Mouse (Mus musculus) urinary bladder, postnatal 36 days (tissue): ENCODE data around the gene Piezo1.
A peak's percentile ranks its signal among the peaks of the same experiment; 100 is the strongest.
"Not testable (repeated sequence)": the region's sequence is repeated elsewhere in the genome, so short reads cannot be mapped to it uniquely, and the experiment has no call there.

Experiments used
- DNase-seq, 2 experiments: peaks; one replicate each; pipeline ENCODE4 v3.0.0; 2022; ENCODE audit warnings: low spot score in 2 of 2, mixed read lengths in 1 of 2

Piezo1 gene

DNA sequence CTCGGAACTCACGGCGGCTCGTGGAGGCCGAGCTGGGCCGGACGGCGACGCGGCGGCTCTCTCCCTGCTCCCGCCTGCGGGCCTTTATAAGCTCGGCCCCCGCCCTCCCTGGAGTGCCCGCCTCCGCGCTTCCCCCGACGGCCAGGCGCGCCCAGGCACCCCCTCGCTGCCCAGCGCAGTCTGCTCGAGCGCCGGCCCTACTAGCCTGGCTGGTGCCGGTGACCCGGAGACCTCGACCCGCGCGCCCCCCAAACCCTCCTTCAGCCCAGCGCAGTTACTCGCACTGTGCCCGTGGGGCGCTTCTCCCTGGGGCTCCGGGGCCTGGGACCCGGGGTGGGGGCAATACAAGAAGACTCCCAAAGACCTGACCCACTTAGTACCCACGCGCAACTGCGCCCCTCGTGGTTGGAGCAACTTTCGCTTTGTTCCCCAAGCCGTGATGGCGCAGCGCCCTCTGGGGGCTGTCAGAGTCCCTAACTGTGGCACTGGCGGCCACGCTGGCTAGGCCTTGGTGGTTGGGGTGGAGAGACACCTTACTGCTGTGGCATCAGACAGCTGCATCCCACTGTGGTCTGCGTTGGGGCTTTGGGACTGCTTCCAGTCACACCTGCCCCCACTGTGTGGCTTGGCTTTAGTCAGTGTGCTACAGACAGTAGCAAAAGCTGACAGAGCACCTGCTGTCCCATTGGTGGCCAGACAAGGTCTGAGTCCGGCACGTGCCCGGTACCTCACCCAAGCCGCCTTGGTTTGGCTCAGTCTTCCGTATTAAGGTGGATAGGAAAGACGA lies at the start of gene Piezo1:
Gene Piezo1 (minus strand): TSS at position 65 of the 787 bp plus-strand sequence.
- peak; percentile 94 for DNase-seq

DNA sequence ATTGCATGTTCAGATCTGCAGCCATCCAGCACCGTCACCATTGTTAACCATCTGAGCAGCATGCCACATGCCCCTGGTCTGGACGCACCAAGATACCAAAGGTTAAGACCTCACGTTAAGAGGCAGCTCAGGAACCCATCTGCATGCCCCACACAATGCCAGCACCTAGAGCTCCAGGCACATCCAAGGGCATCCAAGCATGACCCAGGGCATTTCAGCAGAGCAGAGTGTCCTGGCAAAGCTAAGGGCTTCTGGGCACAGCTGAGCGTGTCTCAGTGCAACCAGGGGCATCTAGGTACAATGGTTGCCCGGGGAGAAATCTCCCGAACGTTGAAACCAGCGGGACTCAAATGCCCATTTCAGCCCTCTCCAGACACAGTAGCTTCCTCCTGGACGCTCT lies 49.5 kb upstream of the Piezo1 start:
- DNase-seq: no peak

DNA sequence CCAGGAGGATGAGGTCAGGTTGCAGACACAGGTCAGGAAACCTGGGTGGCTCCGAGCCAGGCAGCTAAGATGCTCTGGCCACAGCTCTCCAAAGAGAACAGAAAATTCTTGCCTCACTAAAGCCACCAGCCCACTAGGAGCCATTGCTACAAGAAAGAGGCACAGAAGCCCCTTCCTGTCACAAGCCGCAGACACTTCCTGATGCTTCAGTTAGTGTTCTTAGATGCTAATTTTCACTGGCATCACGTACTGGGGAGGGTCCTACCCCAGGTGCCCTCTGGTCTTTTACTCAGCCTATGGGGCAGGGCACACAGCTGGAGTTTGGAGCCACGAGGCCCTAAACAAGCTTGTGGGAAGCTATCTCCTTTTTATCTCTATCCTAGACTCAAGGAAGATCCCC lies 44.9 kb upstream of the Piezo1 start:
- no peak for DNase-seq

DNA sequence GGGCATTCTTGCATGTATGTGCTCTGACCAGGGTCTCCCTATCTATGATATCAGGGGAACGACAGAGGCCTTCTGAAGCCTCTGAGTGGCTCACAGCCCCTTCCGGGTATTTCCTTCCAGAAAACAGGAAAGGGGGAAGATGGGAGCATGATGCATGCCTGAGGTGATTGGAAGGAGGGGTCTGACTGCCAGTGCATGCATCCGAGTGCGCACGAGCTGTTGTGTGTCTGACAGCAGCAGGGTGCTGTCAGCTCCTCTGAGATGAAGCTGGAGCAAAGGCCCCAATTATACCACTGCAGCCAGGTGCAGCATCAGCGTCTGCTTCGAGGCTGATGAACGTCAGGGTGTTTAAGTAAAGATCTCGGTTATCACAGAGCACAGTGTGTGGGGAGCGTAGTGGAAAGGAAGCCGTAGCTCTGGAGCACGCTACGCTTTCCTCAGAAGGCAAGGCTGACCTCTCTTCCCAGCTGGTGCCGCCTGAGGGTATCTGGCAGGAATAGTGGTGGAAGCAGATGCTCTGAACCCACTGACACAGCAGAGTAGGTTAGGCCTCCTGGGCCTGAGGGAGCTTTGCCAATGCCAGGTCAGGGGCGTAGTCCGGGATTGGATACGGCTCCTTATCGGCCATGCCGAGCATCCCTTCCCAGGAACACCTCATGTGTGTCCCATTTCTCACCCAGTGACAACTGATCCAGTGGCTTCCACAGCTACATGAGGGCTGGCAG lies 42.8 kb upstream of the Piezo1 start:
- no peak for DNase-seq

DNA sequence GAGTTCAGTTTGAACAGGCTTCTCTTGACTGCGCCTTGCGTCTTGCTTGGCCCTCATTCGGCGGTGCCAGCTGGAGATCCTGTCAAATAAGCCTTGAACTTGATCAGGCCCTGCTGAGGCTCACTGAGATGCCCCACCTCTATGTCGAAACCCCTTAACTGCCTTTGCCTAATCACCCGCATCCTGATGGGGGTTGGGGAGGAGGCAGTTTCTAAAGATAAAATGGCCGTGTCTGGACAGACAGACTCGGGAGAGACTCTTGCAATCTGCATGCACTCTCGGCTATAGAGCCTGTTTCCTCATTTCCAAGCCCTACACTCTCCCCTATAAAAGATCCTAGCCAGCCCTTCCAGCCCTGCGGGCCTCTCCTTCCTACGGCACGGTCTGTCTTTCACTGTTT lies 42.1 kb upstream of the Piezo1 start:
- DNase-seq: no peak

DNA sequence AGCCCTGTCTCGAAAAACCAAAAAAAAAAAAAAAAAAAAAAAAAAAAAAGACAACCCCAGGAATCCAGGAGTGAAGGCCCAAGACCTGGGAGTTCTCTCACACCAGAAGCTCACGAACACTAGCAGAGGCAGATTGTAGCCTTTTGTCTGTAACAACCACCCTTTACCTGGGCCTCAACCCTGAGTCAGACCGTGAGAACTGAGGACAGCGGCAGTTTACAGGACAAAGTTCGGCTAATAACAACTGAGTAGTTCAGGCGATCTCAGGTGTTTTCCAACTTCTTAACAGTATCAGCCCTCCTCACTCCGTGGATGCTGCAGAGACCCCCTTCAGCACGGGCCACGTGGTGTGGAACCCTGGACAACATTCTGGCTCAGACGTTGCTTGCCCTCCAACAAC lies 35.6 kb upstream of the Piezo1 start:
- no peak for DNase-seq

DNA sequence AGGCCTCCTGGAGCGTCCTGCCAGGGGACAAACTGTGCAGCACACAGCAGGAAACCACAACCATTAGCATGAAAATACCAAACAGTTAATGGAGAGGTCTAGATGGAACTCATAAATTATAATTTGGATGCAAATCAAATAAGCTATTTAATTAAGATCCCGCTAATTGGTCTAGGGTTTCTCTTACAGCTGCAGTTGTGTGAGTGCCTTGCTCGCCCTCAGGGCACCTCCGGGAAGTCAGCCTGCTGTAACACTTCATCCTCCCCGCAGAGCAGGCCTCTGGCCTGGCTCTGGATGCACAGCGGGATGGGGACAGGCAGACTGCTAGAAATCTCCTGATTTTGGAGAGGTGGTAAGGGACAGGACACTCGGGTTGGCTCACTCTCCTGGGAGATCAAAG lies 35.0 kb upstream of the Piezo1 start:
- DNase-seq: no peak

DNA sequence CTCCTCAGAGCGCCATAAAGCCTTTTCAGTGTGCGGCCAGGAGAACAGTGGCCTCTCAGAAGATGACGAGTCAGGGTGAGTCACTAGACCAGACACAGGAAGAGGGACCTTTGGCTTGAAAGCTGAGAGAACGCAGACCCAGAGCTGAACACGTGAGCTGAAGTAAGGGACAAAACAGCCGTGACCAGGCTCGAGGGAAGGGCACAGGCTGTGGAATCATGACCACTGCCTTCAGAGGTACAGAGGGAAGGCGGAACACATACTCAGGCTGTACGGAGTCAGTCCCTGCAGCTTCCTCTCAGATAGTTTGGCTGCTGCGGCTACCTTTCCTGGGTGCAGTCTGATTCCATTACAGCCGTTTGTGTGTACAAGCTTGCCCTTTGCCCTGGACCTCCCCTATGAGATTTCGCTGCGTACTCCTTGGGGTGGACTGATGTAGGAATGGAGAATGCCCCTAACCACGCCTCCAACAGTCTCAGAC lies 34.3 kb upstream of the Piezo1 start:
- DNase-seq: no peak

DNA sequence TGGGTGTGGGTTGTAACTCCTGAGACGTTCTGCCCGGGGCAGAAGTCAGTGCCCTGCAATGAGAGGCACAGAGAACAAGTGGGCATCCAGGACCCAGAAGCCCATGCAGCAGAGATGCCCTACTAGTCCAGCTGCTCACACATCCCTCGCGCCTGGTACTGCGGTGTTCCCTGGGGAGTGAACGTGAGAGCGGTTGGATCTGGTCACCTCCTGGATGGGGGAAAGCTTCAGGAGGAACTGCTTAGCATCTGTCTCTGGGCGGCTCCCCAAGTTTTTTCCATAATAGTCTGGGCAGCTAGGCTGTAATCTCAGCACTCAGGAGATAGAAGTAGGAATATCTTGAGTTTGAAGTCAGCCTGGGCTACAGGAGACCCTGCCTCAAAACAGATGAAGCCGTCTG lies 33.9 kb upstream of the Piezo1 start:
- no peak for DNase-seq

DNA sequence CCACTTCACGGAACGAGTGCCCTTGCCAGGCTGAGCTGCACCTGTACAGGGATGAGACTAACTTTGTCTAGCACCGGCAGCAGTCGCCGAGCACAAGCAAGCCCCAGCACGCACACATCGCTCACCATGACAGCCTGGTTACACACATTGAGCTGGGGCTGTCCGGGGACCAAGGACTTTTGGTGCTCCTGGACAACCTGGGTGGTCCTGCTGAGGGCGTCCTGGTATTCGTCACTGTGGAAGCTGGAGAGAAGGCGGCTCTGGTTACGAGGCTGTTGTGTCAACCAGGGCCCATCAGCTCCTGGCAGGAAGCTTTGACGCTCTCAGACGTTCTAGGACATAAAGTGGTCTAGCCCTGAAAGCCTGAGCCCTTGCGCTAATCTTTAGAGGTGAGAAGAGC lies 29.8 kb upstream of the Piezo1 start:
- no peak for DNase-seq

DNA sequence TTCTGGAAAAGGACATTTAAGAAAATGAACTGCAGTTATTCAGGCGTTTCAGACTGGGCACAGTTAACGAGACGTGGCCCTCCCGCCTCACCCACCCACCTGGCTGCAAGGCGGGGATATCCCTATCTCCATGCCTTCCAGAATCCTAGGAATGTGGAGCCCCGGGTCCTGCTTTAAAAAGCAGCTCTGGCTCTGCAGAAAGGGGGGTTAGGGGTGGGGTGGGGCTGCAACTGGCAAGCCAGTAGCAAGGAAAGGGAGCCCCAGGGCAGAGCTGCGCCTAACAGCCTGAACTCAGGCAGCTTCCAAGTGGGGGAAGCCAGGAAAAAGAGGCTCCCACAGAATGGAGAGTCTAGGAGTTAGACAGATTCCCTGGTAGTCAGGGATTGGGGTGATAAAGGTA lies 28.1 kb upstream of the Piezo1 start:
- no peak for DNase-seq

DNA sequence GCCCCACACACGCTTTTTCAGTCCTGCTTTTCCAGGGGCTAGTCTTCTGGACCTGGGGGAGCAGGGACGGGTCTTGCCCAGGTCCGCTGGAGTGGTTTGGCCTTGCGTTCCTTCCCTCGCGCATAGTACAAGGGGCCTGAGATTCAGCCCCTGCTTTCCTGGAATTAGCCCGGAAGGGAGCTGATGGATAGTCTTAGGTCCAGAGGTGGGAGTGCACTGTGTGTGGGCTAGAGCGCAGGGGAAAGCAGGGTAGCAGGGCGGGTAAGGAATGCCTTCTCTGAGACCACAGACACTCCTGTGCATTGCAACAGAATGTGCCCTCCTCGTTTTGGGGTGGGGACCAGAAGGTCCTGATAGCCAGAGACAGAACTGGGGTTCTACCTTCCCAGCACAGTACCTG lies 26.0 kb upstream of the Piezo1 start:
- DNase-seq: no peak

DNA sequence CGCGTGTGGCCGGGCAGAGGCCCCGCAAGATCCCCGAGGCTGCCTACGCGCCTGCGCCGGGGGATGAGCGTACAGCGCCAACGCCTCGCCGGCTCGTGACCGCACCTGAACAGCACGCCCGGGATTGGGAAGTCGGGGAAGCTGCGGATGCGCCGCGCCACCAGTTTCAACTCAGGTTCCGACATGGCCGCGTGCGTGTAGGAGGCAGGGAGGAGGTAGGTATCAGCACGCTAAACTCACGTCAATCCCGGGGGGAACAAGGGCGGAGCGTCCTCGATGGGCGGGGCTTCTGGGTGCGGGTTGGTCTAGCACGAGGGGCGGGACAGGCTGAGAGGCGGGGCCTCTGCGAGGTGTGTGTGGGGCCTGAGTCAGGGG lies 25.5 kb upstream of the Piezo1 start, which contains the start of gene Aprt:
Gene Aprt (minus strand): TSS at position 262 of the 375 bp plus-strand sequence.
- DNase-seq: peak; percentile 96 to 97

DNA sequence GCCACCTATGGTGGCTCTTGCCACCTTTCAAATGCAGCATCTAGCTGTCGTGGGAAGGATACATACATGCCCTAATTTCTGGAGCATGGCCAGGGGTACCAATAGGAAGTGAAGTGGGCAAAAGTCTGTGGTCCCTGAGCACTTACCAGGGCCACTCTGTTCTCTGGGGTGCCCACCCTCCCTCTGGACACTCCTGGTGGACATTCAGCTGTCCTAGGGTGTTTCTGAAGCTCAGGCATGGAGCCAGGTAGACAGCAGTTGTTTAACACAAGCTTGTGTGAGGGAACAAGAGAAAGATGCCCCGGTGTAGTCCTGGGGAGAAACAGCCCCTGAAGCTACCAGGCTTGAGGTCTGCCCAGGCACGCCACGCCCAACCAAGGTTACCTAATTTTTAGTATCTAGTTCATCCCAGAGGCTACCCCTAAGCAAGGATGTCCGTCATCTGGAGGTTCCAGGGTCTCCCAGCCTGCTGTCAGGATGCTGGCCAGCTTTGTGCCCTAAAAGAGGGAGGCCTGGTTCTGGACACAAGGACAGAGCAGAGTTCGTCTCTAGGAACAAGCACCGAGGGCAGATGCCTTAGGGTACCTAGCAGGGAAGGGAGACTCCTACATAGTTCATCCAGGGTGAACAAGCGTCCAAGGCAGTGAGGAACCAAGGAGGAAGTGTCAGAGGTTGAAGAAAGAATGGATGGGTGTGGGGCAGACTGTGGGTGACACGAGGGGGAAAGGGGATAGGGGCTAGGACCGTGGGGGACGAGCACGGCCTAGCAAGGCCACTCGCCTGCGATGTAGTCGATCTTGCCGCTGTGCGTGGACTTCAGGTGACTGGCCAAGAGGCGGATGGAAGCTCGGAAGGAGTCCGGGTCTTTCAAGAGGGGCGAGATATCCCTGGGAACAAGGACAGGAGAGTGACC lies 24.9 kb upstream of the Piezo1 start:
- no peak for DNase-seq

DNA sequence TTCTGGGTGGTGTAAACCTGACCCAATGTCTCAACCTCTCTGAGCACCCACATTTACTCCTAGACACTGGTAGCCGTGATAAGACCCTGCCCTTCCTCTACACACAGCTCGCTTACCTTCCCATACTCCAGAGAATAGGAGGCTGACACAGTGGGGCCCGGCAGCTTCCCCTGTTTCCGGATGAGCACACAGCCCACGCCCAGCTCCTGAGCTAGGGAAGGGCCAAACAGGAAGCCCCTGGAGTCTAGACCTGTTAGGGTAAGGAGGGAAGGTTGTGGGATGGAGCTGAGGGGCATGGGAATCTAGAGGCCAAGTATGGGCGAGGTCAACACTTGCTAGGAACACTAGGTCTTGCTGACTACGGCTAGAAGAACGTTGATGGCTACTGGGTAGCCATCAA lies 24.2 kb upstream of the Piezo1 start:
- DNase-seq: no peak

DNA sequence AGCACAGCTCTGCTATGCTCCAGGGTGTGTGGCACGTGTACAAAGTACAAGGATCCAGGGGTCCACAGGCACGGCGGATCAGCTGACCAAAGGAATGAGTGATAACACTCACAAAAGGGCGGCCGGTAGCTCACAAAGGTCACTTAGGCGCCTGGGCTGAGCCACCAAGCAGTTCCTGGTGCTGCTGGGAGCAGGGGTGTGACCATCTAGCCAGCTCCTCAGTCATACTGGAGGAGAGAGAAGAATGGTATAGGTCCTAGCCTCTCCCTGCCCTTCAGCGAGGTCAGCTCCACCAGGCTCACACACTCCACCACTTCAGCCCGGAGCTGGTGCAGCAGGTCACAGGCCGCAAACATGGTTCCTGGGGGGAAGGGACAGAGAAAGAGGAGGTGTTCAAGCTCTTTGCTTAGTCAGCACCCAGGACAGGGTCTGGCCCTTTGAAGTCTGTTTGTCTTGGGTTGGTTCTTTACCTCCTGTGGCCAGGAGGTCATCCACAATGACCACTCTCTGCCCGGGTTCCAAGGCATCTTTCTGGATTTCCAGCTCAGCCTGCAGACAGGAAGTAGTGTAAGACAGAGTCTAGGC lies 23.6 kb upstream of the Piezo1 start:
- no peak for DNase-seq

DNA sequence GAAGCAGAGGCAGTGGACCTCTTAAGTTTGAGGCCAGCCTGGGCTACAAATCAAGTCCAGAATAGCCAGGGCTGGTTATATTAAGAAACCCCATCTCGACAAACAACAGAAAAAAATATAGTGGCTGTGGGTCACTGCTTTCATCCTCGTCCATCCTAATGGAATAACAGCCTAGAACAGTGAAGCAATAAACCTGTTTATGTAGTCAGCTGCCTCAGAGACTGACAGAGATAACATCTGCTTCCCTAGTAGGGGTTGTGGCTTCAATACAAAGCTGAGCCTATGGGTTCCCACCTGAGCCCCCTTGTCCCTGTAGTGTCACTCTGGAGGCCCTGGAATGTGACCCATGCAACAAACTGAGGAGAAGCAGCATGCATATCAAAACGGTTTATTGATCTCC lies 23.1 kb upstream of the Piezo1 start:
- no peak for DNase-seq

DNA sequence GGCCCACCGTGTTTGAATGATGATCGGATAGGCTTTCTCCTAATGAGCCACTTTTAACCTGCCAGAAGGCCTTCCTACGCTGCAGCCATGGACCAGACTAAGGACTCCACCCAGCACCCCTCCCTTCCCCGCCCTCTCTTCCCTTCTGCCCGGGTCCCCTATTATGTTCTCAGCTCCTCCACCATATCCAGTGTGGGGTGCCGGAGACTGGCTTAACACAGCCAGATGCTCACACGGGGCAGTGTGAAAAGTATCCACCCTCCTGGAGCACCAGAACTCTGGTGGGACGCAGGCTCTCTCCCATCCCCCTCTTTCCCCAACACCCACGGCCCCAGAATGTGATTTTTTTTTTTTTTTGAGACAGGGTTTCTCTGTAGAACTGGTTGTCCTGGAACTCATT lies 22.4 kb upstream of the Piezo1 start:
- DNase-seq: no peak

DNA sequence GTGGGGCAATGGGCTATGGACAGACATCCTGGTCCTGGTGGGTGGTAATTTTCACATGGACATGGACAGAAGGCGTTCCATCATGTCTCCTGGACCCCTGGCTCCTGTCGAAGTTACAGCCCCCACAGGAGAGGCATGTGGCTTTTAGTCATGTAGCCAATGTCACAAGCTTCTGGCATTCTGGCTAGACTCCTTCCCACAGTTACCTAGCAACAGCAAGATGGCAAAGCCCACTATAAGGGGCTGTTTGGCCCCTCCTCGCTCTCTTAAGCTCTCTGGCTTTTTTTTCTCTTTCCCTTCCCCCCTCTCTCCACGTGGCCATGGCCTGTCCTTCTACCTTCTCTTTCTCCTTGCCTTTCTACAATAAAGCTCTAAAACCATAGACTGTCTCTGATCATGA lies 22.0 kb upstream of the Piezo1 start:
- not testable (repeated sequence) for DNase-seq

DNA sequence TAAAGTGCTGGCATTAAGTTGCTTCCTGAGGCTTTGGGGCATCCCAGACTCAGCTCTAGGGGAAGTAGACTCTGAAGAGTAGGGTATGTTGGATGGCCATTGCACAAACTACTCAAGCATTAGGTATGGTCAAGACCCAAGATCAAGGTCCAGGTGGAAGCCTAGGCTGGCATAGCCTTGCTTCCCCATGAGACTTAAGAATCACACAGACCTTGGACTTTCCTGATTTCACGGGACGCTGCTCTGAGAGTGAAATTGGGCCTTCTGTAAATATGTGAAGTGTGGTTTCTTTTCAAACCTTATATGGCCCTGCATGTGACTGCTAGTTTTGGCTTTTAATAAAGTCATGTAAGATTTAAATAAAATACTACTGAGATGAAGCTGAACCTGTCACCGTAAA lies 21.6 kb upstream of the Piezo1 start:
- no peak for DNase-seq

DNA sequence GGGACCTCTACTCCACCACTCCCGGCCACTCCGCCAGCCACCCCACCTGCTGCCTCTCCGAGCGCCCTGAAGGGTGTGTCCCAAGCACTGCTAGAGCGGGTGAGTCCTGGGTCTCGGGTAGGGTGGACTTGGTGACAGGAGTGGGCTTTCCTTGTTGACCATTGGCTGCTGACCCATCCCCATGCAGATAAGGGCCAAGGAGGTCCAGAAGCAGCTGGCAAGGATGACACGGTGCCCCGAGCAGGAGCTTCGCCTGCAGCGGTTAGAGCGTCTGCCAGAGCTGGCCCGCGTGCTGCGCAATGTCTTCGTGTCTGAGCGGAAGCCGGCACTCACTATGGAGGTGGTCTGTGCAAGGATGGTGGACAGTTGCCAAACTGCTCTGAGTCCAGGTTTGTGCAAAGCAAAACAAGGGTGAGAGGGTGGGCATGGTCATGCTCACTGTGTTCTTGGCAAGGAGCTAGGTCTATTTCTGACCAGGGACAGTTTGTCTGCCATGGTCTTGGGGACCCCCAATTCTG lies 20.7 kb upstream of the Piezo1 start:
- no peak for DNase-seq

DNA sequence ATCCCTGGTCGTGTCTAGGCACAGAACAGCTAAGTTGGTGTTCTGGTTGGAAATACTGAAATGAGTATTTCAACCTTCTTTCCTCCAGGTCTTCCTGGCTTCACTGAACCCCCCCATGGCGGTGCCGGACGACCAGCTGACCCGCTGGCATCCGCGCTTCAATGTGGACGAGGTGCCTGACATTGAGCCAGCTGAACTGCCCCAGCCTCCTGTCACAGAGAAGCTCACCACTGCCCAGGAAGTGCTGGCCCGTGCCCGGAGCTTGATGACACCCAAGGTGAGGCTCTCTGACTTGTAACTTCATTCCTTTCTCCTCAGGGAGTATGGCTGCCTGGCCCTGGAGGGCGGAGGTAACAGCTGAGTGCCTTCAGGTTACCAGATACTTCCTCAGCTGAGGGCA lies 20.0 kb upstream of the Piezo1 start:
- no peak for DNase-seq
